Mouse (Mus musculus) neutrophil, adult 5-6 weeks (primary cell): ENCODE measurements around the gene Slc41a3. TPM values are rescaled to one million over a fixed set of nuclear protein-coding genes. Genes with fewer than 3 reads are reported as not detected.

Source experiments
- ATAC-seq: fragments of 151-379, 151-347 bp; 2 replicates; pipeline ENCODE4 v1.8.0; 2017; ENCODE audit warnings: mild to moderate bottlenecking, moderate TSS enrichment; ENCODE audit not compliant: insufficient number of reproducible peaks, poor library complexity, low FRiP score, severe bottlenecking; ENCODE audit errors: extremely low read depth
- total RNA-seq: library from RNA; stranded (forward); fragments of 200-1000 nt; gene quantifications from 2 replicates; pipeline ENCODE4 v1.2.3, GENCODE M21; 2017

Slc41a3 gene
- total RNA-seq, 1 experiment from 2014 or later = 2.2 TPM

DNA sequence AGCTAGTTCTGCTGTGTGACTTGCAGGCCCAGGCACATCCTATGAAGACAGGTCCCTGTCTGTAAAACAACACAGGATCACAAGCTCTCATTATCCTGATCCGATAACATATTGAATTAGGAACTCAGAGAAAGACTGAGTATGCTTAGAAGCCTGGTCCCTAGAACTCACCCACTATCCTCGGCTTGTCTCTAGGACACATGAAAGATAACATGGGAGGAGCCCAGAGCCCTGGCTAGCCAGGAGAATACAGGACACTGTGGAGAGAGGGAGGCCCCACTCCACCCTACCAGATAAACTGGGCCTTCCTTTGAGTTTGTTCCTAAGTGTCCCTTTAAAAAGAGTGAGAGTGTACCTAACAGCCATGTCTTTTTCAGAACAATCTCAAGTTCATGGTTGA lies 55.4 kb downstream of the Slc41a3 start:
- no peak for ATAC-seq

GRCm38 (mm10) chr6:90660398-90661028 lies 56.0 kb downstream of the Slc41a3 start:
- ATAC-seq = no peak

DNA sequence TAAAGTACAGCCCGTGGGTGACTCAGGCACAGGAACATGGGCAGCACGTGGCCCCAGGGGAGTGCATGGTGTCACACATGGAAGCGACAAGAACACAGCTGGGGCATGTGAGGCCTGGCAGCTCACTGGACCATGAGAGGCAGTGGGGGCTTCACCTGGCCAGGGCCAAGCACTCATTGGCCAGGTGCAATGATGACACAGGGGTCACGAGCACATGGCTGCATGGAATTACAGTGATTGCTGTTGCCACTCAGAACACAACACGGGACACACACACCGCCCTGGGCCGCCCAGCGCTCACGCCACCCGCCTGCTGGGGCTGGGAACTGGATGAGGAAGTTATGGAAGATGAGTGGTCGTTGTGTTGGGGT lies 56.5 kb downstream of the Slc41a3 start:
- peak; percentile 17 for ATAC-seq

DNA sequence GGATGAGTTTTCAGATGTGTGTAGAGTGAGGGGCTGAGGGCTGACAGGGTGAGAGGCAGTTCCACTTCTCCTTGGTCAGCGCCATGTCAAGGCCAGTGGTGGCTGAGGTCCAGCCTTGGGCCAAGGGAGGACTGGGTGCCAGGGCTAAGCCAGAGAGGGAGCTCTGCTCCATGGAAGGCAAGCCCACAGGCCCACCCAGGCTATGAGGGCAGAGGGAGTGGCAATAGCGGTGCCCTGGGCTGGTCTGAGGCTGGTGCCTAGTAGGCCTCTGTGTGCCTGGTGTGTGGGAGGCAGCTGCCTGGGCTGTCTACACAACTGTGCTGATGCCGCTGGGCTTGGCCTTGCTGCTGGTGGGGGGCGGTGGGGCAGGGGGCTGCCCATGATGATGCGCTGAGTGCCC lies 57.6 kb downstream of the Slc41a3 start:
- ATAC-seq = no peak

- ATAC-seq = no peak
Measured at GRCm38 (mm10) chr6:90663736-90664135, 59.2 kb downstream of the Slc41a3 start.

DNA sequence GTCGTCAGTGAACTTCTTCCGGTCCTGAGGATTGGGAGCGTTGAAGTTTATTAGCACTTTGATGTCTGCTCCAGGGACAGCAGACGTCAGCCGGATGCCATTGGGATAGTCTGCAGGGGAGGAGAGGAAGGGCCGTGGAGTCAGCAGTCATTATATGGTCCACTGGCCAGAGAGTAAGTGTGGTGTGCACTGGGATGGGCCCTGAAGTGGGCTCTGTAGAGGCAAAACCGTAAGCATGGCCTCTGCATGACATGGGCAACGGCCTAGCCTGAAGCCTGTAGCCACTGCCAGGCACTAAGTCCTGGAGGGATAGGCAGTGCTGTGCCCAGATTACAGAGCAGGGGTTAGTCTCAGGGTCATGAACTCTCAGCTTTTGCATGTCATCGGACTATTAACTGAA lies 64.2 kb downstream of the Slc41a3 start:
- ATAC-seq = no peak

DNA sequence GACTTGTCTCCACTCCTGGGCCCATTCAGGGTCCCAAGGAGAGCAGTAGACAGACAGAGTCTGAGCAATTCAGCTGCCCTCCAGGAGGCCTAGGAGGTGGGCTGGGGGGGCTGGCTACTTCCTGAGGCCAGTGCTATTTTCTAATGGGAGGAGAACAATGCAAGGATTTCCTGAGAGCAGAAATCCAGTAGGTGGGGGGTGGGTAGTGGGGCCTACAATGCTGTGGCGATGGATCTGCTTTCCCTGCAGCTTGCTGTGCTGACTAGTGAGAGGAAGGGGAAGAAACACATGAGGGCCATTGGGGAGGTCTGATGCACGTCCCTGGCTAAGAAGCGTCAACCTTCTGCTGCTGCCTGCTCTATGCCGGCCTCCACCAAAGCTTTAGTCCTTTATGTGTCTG lies 74.2 kb downstream of the Slc41a3 start:
- no peak for ATAC-seq

DNA sequence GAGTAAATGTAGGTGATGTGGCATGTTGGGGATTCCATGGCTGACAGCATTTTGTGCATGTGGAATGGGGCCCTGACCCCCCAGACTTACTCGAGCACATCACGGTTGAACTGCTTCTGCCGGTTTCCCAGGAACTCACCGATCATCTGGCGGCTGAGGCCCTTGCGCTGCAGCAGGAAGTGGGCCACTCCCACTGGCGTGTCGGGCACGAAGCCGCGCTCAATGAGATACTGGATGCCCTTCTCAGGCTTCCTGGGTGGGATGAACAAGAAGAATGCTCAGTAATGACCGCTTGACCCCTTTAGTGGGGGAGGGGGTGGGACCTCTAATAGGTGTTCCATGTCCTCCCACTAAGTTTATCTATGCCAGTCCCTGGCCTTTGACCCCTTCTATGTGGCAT lies 75.9 kb downstream of the Slc41a3 start:
- ATAC-seq = no peak

GRCm38 (mm10) chr6:90683831-90684532 lies 79.5 kb downstream of the Slc41a3 start:
- ATAC-seq = no peak

- ATAC-seq = no peak
Measured at GRCm38 (mm10) chr6:90686812-90687211, 82.3 kb downstream of the Slc41a3 start.

GRCm38 (mm10) chr6:90688003-90688402 lies 83.5 kb downstream of the Slc41a3 start:
- ATAC-seq = no peak

DNA sequence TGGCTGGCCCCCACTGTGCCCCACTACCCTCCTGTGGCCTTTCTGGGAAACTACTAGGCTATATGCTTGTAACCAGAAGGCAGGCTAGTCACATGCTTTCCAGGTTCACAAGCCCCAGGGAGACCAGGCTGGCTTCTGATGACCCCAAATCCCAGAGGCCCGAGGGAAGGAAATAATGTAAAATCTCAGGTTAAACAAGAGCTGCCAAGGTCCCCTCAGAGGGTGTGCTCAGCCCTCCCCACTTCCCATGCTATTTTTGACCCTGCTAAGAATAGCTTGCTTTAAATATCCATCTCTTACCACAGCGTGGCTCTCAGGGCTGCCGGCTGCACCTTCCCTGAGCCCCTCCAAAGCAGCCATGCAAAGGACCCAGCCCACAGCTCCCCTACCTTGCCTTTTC lies 84.2 kb downstream of the Slc41a3 start:
- ATAC-seq = no peak

DNA sequence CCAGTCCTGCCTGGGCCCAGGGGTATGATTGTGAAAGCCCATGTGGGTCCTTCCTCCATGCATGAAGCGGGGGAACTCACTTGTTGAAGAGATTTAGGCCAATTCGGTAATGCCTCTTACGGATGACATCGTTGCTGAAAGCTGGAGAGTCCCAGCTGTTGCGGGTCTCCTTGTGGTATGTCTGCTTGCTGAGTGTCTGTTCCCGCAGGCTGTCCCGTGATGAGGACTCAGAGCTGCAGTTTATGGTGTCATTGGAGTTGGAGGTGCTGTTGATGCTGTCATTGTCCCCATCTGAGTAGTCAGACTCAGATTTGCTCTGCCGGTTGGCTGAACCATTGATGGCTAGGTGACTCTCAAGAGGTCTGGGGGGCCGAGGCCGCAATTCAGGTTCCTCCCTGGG lies 85.0 kb downstream of the Slc41a3 start:
- ATAC-seq = no peak

- ATAC-seq = no peak
Measured at GRCm38 (mm10) chr6:90691935-90692334, 87.4 kb downstream of the Slc41a3 start.

GRCm38 (mm10) chr6:90692404-90692803 lies 87.9 kb downstream of the Slc41a3 start:
- ATAC-seq = no peak

- no peak for ATAC-seq
Measured at GRCm38 (mm10) chr6:90695754-90696153, 91.2 kb downstream of the Slc41a3 start.

Other genes starting within 250 kb of the Slc41a3 start
- gene Zxdc, start 235.2 kb upstream of the Slc41a3 start, total RNA-seq = 27.0 and 29.1 TPM in 2 replicates
- gene Cfap100, start 175.9 kb upstream of the Slc41a3 start, total RNA-seq = 0.23 TPM in 1 of 2 replicates, not detected in the other
- gene Klf15, start 142.1 kb upstream of the Slc41a3 start, total RNA-seq = not detected in 2 replicates
- gene Aldh1l1, start 118.3 kb upstream of the Slc41a3 start, total RNA-seq = not detected in 2 replicates